Mouse (Mus musculus): ENCODE data around the gene Dhtkd1.
"Not testable (repeated sequence)": the region's sequence is repeated elsewhere in the genome, so short reads cannot be mapped to it uniquely, and the experiment has no call there.

The Dhtkd1 gene

DNA sequence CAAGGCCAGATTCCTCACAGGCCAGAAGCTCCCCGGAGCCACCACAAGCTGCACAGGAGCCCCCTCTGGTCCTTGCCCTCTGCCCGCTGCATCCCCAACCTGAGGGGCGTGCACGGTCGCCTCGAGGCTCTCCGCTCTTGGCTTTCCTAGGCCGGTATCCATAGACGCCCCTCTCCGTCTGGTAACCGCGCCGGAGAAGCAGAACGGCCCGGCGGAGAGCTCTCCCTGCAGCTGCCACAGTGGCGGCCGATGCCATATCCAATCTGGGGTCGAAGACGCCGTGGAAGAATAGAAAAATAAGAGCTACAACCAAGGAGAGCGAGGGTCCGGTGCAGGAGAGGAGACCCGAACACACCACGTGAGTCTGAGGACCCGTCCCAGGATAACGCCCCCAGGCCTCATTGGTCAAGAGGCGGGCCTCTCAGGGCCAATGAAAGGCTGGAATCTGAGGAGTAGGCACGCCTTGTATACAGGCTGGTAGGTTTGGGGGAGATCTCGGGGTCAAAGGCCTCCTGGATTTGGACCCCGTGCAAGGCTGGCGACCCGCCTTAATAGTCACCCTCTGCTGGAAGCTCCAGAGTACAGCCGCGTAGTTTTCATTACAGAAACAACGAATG is at the start of gene Dhtkd1:
Gene Dhtkd1, minus strand, starts transcription at position 377 of the 617 bp plus-strand sequence.
- peak; percentile 70 for DNase-seq (ENCODE audit: inconsistent ontology term)

GRCm38 (mm10) chr2:5977532-5977931 is 34.9 kb upstream of the Dhtkd1 start:
- no peak for DNase-seq (ENCODE audit: inconsistent ontology term)

DNA sequence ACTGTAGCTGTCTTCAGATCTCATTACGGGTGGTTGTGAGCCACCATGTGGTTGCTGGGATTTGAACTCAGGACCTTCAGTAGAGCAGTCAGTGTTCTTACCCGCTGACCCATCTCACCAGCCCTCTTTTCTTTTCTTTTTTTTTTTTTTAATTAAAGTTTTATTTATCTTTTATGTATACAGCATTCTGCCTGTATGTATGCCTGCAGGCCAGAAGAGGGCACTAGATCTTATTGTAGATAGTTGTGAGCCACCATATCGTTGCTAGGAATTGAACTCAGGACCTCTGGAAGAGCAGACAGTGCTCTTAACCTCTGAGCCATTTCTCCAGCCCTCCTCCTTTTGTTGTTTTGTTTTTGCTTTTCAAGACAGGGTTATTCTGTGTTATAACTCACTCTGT is 28.0 kb upstream of the Dhtkd1 start:
- DNase-seq (ENCODE audit: inconsistent ontology term), result not testable (repeated sequence)

GRCm38 (mm10) chr2:5965972-5966371 is 23.4 kb upstream of the Dhtkd1 start:
- no peak for DNase-seq (ENCODE audit: inconsistent ontology term)

GRCm38 (mm10) chr2:5963729-5964128 is 21.1 kb upstream of the Dhtkd1 start:
- not testable (repeated sequence) for DNase-seq (ENCODE audit: inconsistent ontology term)

DNA sequence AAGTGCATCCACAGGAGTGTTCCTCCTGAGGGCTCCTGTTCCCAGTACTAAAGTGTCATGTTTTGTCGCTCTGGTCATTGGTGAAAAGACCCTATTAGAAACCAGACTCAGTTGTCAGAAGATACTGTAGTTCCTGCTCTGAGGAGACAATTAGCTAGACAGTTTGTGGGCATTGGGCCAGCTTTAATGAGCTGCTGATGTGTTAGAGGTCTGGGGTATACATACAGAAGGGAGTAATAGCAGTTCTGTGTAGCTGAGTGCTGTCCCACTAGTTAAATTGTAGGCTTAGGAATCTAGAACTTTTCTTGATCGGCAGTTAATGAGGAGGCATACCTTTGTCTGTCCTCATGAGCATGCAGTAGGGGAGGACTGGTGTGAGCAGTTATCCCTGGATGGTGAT is 19.7 kb upstream of the Dhtkd1 start:
- peak; percentile 4 for DNase-seq (ENCODE audit: inconsistent ontology term)

DNA sequence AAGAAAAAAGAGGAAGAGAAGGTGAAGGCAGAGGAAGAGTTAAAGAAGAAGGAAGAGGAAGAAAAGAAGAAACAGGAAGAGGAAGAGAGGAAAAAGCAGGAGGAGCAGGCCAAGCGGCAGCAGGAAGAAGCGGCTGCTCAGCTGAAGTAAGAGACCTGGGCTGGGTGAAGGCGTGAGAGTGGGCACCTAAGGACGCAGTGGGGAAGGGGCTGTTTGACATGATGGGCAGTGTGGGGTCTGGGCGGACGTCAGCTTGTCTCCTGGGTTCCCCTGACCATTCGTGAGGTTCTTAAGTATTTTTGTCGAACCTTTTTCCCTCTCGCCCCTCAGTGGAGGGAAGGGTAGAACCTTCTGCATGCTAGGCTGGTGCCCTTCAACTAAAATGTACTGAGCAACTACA is 15.1 kb upstream of the Dhtkd1 start:
- no peak for DNase-seq (ENCODE audit: inconsistent ontology term)

DNA sequence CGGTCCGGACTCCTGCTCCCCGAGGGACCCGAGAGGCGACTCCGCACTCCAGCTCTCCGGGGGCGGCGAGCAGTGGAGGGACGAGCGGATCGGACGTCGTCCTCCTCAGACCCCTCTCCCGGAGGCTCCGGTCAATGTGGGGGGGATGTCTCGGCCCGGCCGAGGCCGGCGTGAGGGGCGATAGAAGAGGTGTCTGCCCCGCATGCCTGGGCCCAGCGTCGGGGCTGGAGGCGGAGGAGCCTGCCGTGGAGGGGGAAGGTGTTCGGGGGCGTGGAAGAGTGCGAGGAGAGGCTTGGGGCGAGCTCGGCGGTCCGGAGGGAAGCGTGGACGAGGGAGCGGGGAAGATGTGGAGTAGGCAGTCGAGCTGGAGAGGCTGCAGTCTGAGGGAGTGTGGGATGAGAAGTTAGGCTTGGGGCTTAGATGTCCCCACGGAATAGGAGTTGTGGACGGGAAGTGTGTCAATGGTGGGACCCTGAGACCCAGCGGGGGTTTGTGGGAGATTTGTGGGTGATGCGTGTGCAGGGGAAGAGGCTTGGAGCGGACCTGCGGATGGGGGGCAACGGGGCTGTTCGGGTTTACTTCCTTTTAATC is 9.1 kb upstream of the Dhtkd1 start:
- no peak for DNase-seq (ENCODE audit: inconsistent ontology term)

GRCm38 (mm10) chr2:5950766-5951595 is 8.4 kb upstream of the Dhtkd1 start, which contains the start of gene Upf2:
TSS of gene Upf2 (plus strand) at chr2:5951469.
- DNase-seq (ENCODE audit: inconsistent ontology term), result peak; percentile 98

DNA sequence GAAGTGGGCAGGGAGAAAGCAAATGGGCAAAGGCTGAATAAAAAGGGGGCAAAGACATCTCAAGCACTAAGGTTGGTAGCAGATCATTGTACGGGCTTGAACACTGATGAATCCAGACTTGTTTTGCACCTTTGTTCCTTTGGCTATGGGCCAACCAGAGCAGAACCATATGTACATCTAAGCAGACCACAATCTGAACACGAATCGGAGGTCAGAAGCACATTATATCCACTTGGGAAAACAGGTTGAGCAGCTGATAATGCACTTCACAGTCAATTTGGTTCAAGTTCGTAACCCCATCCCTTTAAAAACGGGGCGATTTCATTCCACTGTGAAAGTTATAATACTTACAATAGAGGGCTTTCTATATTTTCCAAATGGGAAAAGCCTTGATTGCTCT is 7.7 kb upstream of the Dhtkd1 start:
- no peak for DNase-seq (ENCODE audit: inconsistent ontology term)

- not testable (repeated sequence) for DNase-seq (ENCODE audit: inconsistent ontology term)
Measured at GRCm38 (mm10) chr2:5949821-5950220, 7.2 kb upstream of the Dhtkd1 start.

DNA sequence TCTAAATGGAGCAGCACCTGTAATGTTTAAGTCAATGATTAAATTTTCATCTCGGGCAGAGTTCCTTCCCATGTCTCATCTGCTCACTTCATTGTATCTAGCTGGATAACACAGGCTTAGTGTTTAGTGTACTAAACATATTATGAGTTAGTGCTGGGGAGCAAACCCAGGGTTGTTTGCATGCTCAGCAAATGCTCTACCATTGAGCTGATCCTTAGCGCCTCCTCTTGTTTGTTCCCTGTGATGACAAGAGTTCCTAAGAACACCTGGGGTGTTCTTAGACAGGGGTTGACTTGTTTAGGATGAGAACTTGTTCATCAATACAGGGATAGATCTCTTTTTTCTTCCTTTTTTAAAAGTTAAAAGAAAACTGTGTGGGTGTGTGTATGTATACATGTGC is 6.4 kb upstream of the Dhtkd1 start:
- no peak for DNase-seq (ENCODE audit: inconsistent ontology term)

DNA sequence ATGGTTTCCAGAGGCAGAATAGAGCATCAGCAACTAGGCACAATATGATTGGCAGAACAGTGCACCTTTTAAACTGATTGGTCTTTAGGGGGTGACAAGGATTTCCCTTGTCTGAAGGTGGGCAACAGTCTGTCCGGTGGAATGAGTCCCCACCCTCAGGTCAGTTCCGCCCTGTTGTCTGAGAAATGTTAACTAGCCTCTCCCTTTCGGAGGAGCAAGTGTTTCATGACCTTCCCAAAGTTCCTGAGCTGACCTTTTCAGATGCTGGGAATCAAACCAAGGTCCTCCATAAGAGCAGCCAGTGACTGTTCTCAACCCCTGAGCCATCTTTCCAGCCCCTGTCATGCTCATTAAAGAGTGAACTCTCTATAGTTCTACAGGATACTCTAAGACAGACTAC is 4.3 kb upstream of the Dhtkd1 start:
- DNase-seq (ENCODE audit: inconsistent ontology term), result no peak

GRCm38 (mm10) chr2:5945629-5946028 is 3.0 kb upstream of the Dhtkd1 start:
- DNase-seq (ENCODE audit: inconsistent ontology term), result no peak

- no peak for DNase-seq (ENCODE audit: inconsistent ontology term)
Measured at GRCm38 (mm10) chr2:5943071-5943470, 479 bp upstream of the Dhtkd1 start.

DNA sequence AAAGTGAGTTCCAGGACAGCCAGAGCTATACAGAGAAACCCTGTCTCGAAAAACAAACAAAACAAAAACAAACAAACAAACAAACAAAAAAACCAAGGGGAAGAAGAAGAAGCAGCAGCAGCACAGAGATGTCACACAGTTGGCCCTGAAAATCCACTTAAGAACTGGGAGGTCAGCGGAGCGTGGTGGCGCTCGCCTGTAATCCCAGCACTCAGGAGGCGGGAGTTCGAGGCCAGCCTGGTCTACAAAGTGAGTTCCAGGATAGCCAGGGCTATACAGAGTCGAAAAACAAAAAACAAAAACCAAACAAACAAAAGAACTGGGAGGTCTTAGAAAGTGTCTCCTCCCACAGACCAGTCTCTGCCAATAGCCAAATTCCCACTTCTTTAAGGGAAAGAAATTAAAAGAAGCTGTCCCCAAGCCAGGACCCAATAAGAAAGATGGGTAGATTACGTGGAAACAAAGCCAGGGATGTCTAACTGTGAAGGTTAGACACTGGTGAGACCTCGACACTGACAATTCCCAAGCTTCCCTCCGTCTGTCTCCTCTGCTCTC is 654 bp downstream of the Dhtkd1 start:
- no peak for DNase-seq (ENCODE audit: inconsistent ontology term)

DNA sequence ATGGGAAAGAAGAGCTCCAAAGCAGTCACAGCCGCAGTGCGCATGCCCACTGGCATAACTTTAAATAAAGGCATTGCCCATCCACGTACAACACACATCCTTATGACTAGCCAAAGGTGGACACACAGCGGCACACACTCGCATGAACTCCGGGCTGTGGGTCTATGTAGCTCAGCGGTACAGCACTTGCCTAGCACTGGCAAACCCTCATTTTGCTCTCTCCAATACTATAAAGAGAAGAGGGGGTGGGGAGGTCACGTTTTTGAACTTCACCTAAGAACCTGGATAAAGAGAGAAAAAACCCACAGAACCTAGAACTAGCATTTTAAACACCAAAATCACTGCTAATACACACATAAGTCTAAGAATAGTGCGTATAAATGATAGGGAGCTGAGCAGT is 1.7 kb downstream of the Dhtkd1 start:
- no peak for DNase-seq (ENCODE audit: inconsistent ontology term)

DNA sequence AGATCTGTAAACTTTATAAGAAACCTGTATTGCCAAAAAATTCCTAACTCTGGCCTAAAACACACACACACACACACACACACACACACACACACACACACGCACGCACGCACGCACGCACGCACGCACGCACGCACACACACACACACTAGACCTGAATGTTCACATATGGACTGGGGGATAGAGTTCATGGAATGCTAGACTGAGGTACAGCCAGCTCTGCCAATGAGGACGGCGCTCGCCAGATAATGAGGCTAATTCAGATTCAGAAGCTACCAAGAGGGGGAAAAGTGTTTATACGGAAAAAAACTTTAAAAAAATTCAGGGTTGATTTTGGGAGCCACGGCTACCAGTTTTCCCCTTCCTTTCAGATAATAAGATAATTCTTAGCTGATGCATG is 2.7 kb downstream of the Dhtkd1 start:
- no peak for DNase-seq (ENCODE audit: inconsistent ontology term)

DNA sequence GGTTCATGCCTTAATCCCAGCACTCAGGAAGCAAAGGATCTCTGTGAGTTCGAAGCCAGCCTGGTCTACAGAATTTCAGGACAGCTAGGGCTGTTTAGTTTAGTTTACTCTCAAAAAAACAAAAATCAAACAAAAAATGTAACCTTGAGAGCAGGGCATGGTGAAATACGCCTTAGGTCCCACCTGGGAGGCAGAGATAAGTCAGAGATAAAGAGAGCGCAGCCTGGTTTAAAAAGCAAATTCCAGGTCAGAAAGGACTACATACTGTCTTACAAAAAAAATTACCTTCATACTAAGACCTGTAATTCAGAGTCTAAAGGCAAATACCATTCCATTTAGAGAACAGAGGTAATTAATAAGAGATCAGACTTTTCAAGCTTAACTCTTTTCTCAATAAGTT is 3.3 kb downstream of the Dhtkd1 start:
- no peak for DNase-seq (ENCODE audit: inconsistent ontology term)

- DNase-seq (ENCODE audit: inconsistent ontology term), result no peak
Measured at GRCm38 (mm10) chr2:5936550-5936949, 6.0 kb downstream of the Dhtkd1 start.

DNA sequence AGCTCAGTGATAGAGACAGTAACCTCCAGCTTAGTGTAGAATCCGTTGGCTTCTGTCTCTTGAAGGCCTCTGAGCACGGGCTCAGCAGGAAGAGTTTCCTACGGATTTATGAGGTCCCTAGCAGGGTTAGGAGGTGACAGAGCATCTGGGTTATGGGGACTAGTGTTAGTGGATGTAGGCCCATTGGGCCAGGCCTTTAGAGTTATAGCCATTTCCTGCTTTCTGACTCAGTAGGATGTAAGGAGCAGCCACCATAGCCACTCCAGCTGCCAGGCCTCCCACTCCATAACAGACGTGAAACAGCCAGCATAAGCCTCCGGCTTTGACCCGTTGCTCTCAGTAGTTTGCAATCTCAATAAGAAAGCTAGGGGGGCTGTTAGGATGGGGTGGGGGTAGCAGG is 6.5 kb downstream of the Dhtkd1 start:
- DNase-seq (ENCODE audit: inconsistent ontology term), result no peak

GRCm38 (mm10) chr2:5934936-5935335 is 7.7 kb downstream of the Dhtkd1 start:
- DNase-seq (ENCODE audit: inconsistent ontology term), result no peak

GRCm38 (mm10) chr2:5931938-5932337 is 10.7 kb downstream of the Dhtkd1 start:
- no peak for DNase-seq (ENCODE audit: inconsistent ontology term)
